Mouse (Mus musculus): ENCODE measurements around the gene Sycp2. TPM values are rescaled to one million over a fixed set of nuclear protein-coding genes. Genes with fewer than 3 reads are reported as not detected.
"Not testable (repeated sequence)": the region's sequence is repeated elsewhere in the genome, so short reads cannot be mapped to it uniquely, and the experiment has no call there.

Sycp2 gene
- total RNA-seq, 4 experiments from 2014 or later, result 0.15 to 0.65 (median 0.32) TPM; not detected in 1

DNA sequence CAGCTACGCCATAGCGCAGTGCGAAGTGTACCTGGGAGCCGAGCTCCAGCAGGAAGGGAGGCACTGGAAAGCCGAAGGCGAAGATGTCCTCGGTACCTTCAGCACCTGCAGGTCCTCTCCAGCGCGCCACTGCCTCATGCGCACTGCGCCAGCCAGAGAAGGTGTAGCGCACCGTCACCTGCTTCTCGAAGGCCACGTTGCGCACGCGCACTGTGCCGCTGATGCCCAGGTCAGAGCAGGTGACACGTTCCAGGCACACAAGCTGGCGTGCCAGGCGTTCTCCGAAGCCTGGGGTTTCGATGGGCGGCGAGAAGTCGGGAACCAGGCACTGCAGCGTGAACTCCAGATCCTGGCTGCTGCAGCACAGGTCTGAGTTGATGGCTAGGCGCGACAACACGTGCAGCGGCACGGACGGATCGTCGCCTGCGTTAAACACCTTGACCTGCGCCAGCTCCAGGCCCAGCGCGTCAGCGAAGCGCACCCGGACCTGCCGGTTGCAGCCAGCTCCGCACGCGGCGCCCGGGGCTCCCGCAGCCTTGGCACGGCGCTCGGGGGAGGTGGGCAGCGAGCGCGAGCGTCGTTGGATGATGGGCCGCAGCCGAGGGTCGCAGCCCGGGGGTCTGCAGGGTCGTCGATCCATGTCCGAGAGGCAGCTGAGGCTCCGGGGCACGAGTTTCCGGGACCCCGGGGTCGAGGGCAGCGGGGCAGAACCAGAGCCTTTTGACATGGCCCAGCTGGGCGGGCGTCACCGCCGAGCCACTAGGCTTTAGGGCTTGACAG lies 6.2 kb upstream of the Sycp2 start:
- no peak for DNase-seq

DNA sequence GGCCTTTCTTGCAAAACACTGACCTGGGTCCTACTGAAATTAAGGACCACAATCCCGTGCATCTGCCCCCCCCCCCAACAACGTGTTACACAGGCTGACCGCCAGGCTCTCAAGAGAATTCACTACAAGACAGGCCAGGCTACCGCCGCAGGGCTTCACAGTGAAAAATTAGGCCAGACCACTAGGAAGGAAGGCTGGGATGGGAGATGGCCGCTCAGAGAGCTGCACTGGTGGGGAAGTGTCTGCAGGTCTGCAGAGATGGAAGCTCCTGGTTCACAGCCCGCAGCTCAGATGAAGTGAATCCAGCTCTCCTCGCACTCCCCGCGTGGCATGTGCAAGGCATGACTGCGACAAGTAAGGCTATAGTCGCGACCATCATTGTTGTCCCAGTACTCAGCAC lies 5.6 kb upstream of the Sycp2 start:
- no peak for DNase-seq

DNA sequence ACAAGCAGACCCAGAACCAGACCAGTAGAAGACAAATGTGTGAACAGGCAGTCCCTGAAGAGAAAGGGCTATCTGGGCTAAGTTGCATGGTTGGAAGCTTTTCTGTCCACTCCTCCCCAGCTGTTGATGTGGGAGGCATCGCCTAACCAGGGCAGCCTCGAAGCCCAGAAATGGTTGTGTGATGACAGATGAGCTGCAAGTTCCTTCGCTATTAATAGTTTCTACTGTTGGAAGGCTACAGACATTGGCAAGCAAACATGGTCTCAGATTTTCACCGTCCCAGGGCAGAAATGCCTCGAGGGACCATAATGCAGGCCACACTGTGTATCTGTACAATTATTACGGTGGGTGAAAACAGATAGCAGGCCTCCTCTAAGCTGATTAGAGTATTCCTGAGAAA lies 5.1 kb upstream of the Sycp2 start:
- DNase-seq, result no peak

DNA sequence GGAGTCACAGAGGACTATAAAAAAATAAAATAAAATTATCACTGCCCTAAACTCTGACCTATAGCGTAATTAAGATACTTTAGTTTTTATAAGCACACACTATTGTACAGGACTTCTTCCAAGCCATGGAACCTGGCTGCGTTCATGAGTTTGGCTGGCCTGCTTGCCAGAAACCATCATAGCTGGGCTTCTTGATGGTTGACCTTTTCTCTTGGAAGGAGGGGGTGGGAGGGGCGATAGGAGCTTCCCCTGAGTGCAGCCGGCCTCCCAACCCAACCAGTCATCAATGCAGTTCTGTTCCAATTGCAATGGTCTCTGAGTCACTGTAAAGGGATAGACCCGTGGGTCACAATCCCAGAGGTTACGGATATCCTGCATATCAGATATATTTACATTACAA lies 2.8 kb upstream of the Sycp2 start:
- DNase-seq, result no peak

DNA sequence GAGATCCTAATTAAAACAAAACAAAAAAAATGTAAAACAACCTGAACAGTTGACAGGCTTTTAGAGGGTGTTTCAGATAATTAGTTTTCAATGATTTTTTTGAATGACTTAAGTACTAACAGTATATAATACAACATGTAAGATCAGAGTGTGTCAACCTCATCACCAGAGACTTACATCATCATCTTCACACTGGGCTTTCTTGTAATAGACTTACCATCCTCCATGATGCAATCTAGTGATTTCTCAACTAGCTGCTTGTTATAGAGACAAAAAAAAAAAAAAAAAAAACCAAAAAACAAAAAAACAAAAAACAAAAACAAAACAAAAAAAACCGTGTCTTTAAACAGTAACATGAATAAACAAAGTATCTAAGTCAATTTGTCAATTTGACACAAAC lies 1.5 kb upstream of the Sycp2 start:
- DNase-seq, result no peak

DNA sequence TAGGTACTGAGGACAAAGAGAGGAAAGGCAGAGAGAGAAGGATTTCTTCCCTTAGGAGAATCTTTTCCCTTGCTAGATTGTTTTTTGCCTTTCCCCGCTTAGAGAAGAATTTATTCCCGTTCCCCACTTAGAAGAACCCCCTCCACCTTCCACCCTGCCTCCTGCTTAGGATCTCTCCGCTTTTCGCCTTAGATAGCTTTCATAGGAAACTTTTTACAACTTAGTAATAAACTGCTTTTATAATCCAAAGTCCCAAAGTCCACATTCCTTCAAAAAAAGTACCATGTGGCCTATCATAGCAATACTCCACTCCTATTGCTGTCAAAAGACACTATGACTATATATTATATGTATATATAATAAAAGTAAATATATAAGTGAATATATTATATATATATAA lies 64.9 kb downstream of the Sycp2 start:
- DNase-seq, result no peak

DNA sequence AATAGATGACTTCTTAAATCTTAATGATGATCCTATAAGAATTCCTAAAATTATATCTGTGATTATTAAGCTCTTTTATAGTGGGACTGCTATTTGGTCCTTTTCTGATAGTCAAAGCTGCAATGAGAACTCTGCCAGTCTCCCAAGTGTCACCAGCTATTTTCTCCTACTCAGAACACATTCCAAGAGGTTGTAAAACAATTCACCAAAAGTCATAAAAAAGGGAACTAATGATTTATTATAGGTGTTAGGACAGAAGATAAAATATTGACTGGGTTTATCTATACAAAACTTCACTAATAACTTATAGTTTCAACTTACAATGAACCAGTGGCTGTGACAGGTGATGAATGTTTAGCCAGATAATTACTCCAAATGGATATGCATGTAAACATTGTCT lies 65.4 kb downstream of the Sycp2 start:
- not testable (repeated sequence) for DNase-seq

DNA sequence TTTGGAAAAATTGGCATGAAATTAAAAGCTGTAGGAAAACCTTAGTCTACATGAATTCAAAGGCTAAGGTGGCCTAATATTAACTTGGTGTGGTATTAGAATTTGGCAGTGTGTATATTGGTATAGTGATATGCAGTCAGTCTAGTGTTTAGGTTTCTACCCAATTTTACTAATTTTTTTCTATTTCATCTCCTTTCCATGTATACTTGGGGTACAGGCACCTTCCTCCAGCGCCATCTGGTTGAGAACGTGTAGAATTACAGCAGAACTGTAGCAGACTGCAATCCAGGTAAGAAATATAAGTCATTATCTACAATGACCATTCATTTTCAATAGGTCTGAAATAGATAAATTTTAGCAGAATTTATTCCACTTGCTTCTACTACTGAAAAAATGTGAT lies 68.4 kb downstream of the Sycp2 start:
- DNase-seq, result no peak

DNA sequence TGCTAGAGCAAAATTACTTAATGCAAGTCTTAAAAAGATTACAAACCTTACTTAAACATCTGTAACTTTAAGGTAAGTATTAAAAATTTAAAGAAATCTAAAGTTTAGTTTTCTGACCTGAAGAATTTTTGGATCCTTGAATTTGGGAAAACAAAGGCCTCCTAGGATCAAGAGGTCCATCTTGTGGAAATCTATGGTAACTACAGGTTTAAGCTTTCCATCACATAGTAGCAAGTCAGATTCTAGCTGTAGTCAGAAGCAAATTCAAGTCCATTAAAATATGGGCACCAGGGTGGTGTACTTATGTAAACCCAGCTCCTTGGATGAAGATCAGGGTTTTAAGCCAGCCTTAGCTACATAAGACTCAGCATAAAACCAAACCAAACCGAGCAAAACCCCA lies 69.6 kb downstream of the Sycp2 start:
- DNase-seq, result no peak

DNA sequence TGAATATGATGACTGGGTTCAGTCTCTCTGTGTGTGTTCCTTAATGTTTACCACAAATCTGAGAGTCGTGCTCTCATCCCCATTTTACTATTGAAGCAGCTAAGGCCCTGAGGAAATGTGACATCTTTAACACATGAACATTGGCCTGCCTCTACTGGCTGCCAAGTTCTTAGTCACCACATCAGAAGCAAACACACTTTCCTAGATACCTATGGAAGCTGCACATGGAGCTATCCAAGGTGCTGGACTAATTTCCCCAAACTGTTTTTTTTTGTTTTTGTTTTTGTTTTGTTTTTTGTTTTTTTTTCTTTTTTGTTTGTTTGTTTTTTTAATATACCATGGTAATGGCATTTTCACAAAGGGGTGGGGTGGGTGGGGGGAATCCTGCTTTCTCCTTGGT lies 77.5 kb downstream of the Sycp2 start:
- DNase-seq, result no peak

DNA sequence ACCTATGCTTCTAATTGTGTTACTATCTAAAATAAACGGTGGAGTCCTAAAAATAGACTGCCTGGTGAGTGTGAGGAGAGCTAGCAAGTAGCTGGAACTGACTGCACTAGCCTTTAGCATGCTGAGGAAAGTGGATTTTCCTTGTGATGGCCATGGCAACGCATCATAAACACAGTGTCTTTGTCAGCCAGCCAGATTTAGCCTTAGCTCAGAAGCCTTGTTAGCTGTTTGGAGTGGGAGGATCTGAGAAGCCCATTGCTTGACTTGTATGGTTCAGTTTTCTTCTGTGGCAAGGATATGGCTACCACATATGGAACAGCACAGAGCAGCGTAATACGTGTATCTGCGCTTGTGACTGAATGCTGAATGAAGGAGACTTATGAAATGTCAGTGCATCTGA lies 77.9 kb downstream of the Sycp2 start:
- DNase-seq, result no peak

DNA sequence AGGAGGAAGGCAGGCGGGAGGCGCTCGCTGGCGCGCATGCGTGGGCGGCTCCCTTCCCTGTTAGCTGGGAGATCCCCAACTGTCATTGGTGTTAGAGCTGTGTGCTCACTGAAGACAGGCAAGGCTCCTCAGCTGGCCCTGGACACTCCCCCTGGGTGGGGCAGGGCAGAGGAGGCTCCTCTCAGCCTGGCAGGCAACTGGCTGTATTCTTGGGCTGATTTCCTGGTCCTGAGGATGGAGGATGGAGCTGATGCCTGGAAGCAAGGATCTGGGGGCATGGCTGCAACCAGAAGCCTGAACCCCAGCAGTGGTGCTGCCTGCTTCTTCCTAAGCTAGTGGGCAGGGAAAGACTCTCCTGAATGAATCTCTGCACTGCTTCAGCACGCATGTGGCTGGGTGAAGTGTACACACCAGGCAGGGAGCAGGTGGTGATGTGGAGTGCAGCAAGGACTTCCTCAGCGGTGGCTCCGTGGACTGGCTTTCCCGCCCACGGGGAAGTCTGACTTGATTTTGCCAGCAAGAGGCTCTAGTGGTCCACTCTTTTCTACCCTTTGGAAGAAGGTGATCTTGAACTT lies 79.9 kb downstream of the Sycp2 start:
- DNase-seq, result peak; percentile 27

DNA sequence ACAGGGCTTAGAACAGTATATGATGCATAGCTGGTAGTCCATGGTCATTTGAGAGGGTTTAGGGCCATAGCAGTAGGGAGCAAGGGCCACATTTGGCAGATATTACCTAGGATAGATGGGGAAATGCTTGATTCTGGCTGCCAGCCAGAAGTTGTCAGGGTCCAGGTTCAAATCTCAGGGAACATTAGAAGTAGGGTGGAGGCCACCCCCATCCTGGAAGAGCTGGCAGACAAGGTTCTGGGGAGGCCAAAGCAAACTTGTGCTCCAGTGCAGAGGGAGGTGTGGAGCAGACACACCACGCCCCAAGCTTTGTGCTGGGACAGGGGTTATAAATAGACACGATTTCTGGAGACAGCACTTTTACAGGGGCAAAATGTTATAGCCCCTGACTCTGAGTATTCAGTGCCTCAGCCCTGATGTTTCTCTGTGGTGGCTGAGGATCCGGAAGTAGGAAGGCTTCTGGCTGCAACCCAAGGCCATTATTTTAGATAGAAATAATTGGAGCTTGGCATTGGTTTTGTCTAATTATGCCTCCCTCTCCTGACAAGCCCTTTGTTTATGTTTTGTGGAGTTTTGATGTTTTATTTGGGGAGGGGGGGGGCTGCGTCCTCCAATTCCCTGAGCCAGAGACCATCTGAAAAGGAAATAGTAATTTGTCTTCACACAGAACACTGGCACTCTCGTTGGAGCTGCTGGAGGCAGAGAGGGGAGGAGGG lies 80.6 kb downstream of the Sycp2 start:
- DNase-seq, result no peak

DNA sequence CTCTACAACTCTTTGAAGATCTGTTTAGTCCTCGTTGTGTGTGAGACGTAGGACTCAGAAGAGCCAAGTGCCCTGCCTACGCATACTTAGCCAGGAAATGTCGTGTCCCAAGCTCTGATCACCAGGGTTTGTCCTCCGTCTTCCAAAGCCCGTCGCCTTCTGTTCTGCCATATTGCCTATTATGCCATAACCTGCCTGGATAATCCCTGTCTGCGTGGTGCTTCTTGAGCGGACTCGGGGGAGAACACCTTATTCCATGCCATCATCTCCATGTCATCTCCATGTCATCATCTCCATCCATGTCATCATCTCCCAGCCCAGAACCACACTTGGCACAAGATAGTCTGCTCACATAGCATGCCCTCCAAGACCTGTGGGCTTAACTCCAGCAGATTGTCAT lies 81.4 kb downstream of the Sycp2 start:
- no peak for DNase-seq

DNA sequence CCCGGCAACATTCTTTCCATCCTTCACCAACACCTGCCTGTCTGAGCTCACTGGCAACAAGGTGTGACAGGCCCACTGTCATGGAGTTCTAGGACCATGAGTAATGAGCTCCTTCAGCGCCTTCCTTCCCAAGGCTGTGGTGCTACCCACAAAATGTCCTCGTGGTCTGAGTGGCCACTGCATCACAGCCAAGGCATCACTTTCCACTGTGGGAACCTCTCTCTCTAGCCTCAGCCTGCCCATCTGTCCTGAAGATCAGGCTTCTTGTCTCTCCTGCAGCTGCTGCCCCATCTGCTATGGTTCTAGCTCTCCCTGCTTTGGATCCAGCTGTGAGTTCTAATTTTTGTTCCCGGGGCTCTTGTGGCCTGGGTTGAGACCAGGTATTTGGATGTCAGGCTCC lies 82.7 kb downstream of the Sycp2 start:
- DNase-seq, result no peak

DNA sequence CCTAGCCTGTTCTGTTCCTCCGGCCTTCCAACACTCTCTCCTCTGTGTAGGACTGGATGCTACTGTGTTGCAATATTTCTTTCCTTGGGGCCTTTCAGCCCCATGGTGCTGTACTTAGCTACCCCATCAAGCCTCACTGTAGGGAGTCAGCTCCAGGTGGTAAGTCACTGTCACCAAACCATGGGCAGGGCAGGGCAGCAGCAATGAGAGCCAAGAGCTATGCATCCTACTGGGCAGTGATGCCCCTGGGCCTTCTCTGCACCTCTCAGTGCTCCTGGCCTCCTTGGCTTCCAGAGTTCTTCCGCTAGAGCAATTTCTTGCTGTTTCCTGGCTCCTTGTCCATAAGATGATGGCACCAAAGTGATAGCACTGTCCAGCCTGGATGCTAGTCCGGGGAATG lies 83.1 kb downstream of the Sycp2 start:
- no peak for DNase-seq

DNA sequence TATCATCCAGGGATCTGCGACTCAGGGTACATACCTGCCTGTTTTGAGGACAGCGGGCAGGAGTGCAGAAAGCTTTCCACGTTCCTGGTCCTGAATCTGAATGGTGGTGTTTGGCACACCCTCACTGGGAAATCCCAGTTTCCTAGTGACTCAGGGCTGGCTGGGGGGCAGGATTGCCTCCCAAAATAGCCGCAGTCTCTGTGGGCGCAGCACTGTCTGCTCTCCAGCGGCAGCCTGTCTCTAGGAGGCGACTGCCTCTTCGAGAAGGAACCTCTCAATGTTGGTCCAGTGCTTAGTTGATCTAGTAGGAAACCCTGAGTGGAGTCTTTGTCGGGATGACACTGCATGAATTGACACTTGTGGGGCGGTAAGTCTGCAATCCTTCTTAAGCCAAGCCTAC lies 86.2 kb downstream of the Sycp2 start:
- DNase-seq, result no peak

DNA sequence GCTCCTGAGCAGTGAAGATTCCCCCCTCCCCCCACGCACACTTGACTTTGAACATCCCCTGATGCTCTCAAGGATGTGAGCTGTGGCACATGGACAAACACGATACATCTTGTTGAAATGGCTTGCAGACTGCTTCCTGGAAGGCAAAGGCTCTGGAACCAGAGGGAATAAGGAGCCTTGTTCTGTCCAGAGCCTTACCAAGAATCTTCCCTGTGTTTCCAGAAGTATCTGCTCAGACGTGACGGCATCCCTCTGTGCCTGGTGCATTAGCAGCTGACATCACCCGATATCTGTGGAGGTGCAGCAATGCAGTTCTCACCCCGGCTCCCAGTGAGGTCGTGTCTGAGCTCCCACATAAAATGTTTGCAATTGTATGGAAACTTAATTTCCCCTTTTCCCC lies 87.7 kb downstream of the Sycp2 start:
- no peak for DNase-seq

DNA sequence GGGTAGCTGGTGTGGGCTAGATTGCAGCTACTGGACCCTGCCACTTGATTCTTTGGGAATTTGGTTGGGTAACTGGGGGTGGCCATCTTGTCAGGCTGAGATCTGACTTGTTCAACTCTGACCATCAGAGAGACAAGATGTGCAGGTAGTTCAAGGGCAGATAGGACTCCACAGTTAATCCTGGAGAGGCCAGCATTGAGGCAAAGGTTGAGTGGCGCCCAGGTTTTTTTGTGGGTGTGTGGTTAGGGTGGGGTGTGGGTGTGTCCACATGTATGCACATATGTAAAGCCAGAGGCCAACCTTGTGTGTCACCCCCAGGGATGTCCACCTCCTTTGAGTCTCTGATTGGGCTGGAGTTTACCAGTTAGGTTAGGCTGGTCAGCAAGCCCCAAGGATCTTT lies 91.2 kb downstream of the Sycp2 start:
- no peak for DNase-seq

DNA sequence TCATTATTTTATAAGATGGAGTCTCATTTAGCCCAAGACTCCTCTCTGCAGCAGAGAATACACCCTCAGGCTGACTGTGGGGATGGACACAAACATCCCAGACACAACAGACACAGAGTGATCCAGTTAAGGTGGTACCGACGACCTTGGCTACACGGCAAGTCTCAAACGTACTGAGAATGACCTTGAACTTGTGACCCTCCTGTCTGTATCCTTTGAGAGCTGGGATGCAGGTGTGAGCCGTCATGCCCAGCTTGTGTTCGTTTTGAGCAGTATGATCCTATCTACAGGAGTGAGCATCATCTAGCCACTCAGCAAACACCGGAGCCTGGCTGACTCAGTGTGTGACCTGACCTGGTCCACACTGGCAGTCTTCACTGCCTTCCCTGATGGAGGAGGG lies 93.9 kb downstream of the Sycp2 start:
- DNase-seq, result no peak

DNA sequence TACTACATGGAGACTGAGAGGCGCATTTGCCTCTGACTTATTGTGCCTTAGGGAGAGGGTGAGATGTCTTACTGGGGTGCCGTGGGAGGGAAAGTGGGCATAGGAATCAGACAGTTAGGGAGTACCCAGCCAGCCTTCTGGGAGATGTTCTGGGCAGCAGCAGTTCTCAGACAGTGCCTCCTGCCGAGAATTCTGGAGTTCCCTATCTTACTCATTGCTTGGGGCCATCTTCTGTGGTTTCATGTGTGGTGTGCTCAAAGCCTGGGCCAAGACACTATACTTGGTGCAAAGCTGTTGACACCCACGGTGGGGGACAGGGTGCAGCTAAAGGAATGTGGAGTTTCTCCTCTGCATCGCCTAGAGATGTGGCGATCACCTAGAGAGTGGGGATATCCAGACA lies 102.8 kb downstream of the Sycp2 start:
- DNase-seq, result no peak

DNA sequence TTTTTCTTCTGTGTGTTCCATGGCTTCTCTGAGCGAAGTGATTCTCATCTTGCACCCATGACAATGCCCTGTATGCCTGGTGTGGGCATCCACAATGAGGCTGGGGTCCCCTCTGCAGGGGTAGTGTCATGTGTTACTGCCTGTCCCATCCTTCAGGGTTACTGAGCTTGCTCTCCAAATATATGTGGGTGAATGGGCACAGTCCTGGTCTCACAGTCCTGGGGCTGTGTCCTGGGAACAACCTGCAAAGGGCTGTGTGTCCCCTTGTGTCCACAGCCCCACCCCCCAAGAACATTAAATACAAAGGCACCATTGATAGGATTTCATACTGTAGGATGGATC lies 103.3 kb downstream of the Sycp2 start:
- DNase-seq, result no peak

DNA sequence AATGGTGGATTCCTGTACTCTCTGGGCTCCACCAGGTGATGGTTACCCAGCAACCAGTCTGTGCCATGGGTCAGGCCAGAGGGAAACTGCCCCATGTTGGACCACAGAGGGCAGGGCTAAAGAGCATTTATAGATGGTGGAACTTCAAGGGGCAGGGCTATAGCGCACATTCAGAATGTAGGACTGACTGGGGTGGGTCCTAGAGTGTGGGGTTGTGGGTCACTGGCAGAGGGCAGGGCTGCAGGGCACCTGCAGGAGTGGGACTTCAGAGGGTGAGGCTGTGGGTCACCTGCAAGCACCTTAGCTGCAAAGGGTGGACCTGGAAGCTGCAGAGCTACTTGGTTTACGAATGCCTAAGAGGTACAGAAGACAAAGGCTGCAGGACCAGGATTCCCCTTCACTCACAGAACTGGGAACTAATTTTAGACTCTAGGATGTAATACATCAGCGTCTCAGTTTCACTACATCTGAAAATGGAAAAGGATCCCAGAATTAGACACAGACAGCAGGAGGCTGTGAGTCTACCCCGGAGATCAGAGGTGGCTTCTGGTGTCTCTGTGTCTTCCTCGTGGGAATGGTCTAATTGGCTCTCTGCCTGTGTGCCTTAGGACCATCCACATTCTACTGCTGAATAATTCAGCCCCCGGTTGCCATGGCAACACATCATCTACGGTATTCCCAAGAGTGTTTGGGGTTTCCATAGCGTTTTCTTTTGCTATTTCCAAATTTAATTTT lies 103.9 kb downstream of the Sycp2 start:
- DNase-seq, result no peak
